Mouse (Mus musculus) liver, embryonic 12.5 days (tissue): ENCODE data around the gene Ttc7b. TPM values are rescaled to one million over a fixed set of nuclear protein-coding genes. Genes with fewer than 3 reads are reported as not detected.

ENCODE experiments used
- ATAC-seq: fragments of 200-750 bp; cut with Nextera tagmentation; 2 replicates; pipeline ENCODE4 v1.8.0; 2017; ENCODE audit warnings: moderate number of reproducible peaks, mild to moderate bottlenecking, moderate library complexity
- H3K27ac ChIP-seq: fragments of 300-500 bp; sonication (generic); 2 replicates; pipeline ENCODE4 v1.5.1; 2016; ENCODE audit warnings: mild to moderate bottlenecking
- H3K27me3 ChIP-seq: fragments of 300-500 bp; sonication (generic); replicated peaks from 2 replicates; pipeline ENCODE4 v1.6.1; 2016; ENCODE audit warnings: mild to moderate bottlenecking, moderate library complexity
- H3K36me3 ChIP-seq: fragments of 300-500 bp; sonication (generic); 2 replicates; pipeline ENCODE4 v1.6.1; 2016; ENCODE audit warnings: mild to moderate bottlenecking, moderate library complexity
- H3K4me1 ChIP-seq: fragments of 300-500 bp; sonication (generic); 2 replicates; pipeline ENCODE4 v1.6.1; 2016
- H3K4me2 ChIP-seq: fragments of 300-500 bp; sonication (generic); 2 replicates; pipeline ENCODE4 v1.6.1; 2016; ENCODE audit warnings: mild to moderate bottlenecking, moderate library complexity
- H3K4me3 ChIP-seq: fragments of 300-500 bp; sonication (generic); 2 replicates; pipeline ENCODE4 v1.5.1; 2016; ENCODE audit warnings: mild to moderate bottlenecking, moderate library complexity
- H3K9ac ChIP-seq: fragments of 300-500 bp; sonication (generic); 2 replicates; pipeline ENCODE4 v1.6.1; 2016; ENCODE audit warnings: mild to moderate bottlenecking, moderate library complexity
- H3K9me3 ChIP-seq: fragments of 300-500 bp; sonication (generic); replicated peaks from 2 replicates; pipeline ENCODE4 v1.6.1; 2016; ENCODE audit warnings: mild to moderate bottlenecking, moderate library complexity
- whole genome bisulfite sequencing: fragments of 180-500 bp; shearing (Covaris S2); methylation state at CpG from one replicate; pipeline ENCODE4 v1.1.7; 2016; ENCODE audit not compliant: insufficient replicate concordance; 5-methylcytosine and 5-hydroxymethylcytosine counted together
- polyA plus RNA-seq: library from polyadenylated mRNA; unstranded; fragments of >200 nt; fragmentation: Nextera tagmentation; extraction: Ambion mirVana; gene quantifications from 2 replicates; pipeline ENCODE4 v1.2.1, GENCODE M21; 2016

Gene Ttc7b
- polyA plus RNA-seq, 1 experiment from 2014 or later, result 2.2 TPM

DNA sequence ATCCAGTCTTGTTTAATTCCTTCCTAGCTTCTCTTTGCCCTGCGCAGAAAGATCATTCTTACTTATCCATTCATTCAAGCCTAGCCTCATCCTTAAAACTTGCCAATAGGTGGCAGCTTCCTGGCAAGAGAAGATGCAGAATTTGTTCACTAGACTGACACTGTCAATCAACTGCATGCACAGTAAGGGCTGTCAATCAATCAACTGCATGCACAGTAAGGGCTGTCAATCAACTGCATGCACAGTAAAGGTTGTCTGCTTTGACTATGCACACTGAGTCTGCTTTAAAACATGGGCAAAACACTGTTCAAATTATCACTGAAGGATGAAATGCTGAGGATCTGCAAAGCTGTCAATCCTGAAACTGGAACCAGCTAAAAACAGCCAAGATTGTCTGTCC is 37.6 kb downstream of the Ttc7b start:
- H3K4me2 ChIP-seq, result no peak overlapping the region
- no peak overlapping the region for H3K4me3 ChIP-seq
- no peaks in the 10 kb centered on the region for H3K27me3 ChIP-seq
- no peaks in the 10 kb centered on the region for H3K36me3 ChIP-seq
- no peaks in the 10 kb centered on the region for H3K9me3 ChIP-seq
- ATAC-seq, result no peak
- H3K27ac ChIP-seq, result no peak overlapping the region
- 86% methylated on average over 1 of the region's 1 CpGs for WGBS
- no peak overlapping the region for H3K9ac ChIP-seq
- H3K4me1 ChIP-seq, result peaks cover 10% of the 10 kb centered on the region

- Histone ChIP-seq H3K4me2 (no peak overlapping the region), H3K4me3 (no peak overlapping the region), H3K9ac (no peak overlapping the region), H3K27me3 (no peaks in the 10 kb centered on the region), H3K9me3 (no peaks in the 10 kb centered on the region), H3K4me1 (peaks cover 10% of the 10 kb centered on the region), H3K27ac (no peak overlapping the region), H3K36me3 (no peaks in the 10 kb centered on the region)
- WGBS, result 70% methylated on average over 7 of the region's 7 CpGs
- no peak for ATAC-seq
These were observed 38.4 kb downstream of the Ttc7b start for GRCm38 (mm10) chr12:100482255-100482654.

- H3K9ac ChIP-seq, result no peak overlapping the region
- H3K27me3 ChIP-seq, result no peaks in the 10 kb centered on the region
- peaks cover 10% of the 10 kb centered on the region for H3K4me1 ChIP-seq
- no peaks in the 10 kb centered on the region for H3K36me3 ChIP-seq
- H3K27ac ChIP-seq, result no peak overlapping the region
- no peak for ATAC-seq
- no peak overlapping the region for H3K4me3 ChIP-seq
- no peak overlapping the region for H3K4me2 ChIP-seq
- no peaks in the 10 kb centered on the region for H3K9me3 ChIP-seq
- 73% methylated on average over 8 of the region's 8 CpGs for WGBS
These were observed 39.1 kb downstream of the Ttc7b start for GRCm38 (mm10) chr12:100481443-100482026.

DNA sequence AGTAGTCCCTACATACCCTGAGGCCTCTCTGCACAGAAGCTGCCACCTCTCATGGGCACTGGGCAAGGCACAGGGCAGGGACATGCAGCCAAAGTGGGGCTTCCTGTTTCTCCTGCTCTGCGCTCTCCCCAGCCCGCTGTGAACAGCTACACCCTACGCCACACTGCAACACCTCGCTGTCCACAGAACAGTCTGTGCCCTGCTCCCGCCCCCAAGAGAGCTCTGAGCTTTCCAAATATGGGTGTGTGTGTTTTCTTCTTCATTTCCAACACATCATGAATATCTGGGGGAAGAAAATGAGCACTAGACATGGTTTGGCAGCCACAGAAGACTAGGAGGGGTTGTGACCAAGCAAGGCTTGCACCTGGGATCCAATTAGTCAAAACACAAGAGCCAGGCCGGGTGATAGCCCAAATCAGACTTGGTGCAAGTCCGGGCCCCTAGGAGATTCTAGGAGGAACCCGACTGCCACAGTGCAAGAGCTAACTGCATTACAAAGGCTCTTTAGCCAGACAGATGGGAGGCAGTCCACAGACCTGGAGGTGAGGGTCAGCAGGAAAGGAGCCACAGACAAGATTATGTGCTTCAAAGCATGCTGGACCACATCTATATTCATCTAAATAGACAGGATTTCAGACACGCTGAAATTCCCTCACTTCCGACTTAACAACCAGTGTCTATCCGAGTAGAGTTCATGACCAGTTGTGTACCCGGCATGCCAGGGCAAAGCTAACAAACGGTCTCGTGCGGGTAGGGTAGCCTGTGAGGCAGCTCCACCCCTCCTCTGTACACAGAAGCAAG is 39.8 kb downstream of the Ttc7b start:
- Histone ChIP-seq H3K4me1 (peaks cover 14% of the 10 kb centered on the region), H3K36me3 (no peaks in the 10 kb centered on the region), H3K4me3 (no peak overlapping the region), H3K27me3 (no peaks in the 10 kb centered on the region), H3K27ac (no peak overlapping the region), H3K4me2 (no peak overlapping the region), H3K9ac (no peak overlapping the region), H3K9me3 (no peaks in the 10 kb centered on the region)
- 75% methylated on average over 15 of the region's 15 CpGs for WGBS
- 0 out of 2 replicates have a peak, but pooled peaks have one; percentile 14 for ATAC-seq

- Histone ChIP-seq H3K4me3 (no peak overlapping the region), H3K9ac (no peak overlapping the region), H3K27me3 (no peaks in the 10 kb centered on the region), H3K36me3 (no peaks in the 10 kb centered on the region), H3K9me3 (no peaks in the 10 kb centered on the region), H3K4me1 (peaks cover 16% of the 10 kb centered on the region), H3K27ac (no peak overlapping the region), H3K4me2 (no peak overlapping the region)
- 0 out of 2 replicates have a peak, but pooled peaks have one; percentile 36 for ATAC-seq
- WGBS, result 40% methylated on average over 7 of the region's 7 CpGs
These were observed 40.6 kb downstream of the Ttc7b start for GRCm38 (mm10) chr12:100479892-100480621.

DNA sequence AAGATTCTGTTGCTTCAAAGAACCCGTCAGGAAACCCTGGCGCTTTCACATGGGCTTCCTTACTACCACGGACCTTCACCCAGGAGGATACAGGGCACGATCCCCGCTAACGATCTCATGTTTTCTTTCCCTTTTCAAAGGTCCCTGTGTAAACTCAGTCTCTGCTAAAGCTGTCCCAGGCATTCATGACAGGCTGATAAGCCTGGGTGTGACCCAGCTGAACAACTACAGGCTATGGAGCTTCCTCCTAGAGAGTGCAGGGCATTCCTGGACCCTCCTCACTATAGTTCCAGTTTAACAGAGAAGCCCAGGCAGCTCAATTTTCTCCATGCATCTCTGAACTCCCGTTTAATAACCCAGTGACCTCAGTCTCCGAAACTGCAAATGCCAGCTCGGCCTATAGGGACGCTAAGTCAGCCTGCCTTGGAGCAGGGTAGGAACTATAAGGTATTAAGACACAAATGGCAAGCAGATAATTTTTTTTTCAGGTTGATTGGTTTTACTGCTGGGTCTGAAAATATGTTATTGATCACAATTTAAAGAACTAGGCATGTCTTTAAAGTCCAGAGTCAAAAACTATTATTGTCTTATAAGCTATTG is 41.3 kb downstream of the Ttc7b start:
- 0 out of 2 replicates have a peak, but pooled peaks have one; percentile 31 for ATAC-seq

GRCm38 (mm10) chr12:100478615-100479014 is 42.0 kb downstream of the Ttc7b start:
- 71% methylated on average over 6 of the region's 6 CpGs for WGBS
- Histone ChIP-seq H3K4me2 (no peak overlapping the region), H3K27ac (no peak overlapping the region)

More for the DNA sequence above, 41.3 kb downstream of the Ttc7b start:
- Histone ChIP-seq H3K9ac (no peak overlapping the region), H3K27me3 (no peaks in the 10 kb centered on the region), H3K36me3 (no peaks in the 10 kb centered on the region), H3K9me3 (no peaks in the 10 kb centered on the region), H3K27ac (no peak overlapping the region), H3K4me3 (no peak overlapping the region), H3K4me2 (0 out of 2 replicates have a peak overlapping the region, but pooled peaks have one; percentile 6), H3K4me1 (peaks cover 16% of the 10 kb centered on the region)
- WGBS, result 70% methylated on average over 10 of the region's 10 CpGs

GRCm38 (mm10) chr12:100478151-100478550 is 42.5 kb downstream of the Ttc7b start:
- 67% methylated on average over 6 of the region's 6 CpGs for WGBS
- no peak overlapping the region for H3K4me2 ChIP-seq
- no peaks in the 10 kb centered on the region for H3K36me3 ChIP-seq
- H3K27ac ChIP-seq, result no peak overlapping the region
- H3K4me3 ChIP-seq, result no peak overlapping the region
- H3K27me3 ChIP-seq, result no peaks in the 10 kb centered on the region
- no peaks in the 10 kb centered on the region for H3K9me3 ChIP-seq
- peaks cover 16% of the 10 kb centered on the region for H3K4me1 ChIP-seq
- no peak overlapping the region for H3K9ac ChIP-seq
- ATAC-seq, result no peak

More at GRCm38 (mm10) chr12:100478615-100479014, 42.0 kb downstream of the Ttc7b start:
- no peak overlapping the region for H3K9ac ChIP-seq
- no peak overlapping the region for H3K4me3 ChIP-seq
- peaks cover 16% of the 10 kb centered on the region for H3K4me1 ChIP-seq
- ATAC-seq, result no peak
- no peaks in the 10 kb centered on the region for H3K36me3 ChIP-seq
- no peaks in the 10 kb centered on the region for H3K9me3 ChIP-seq
- H3K27me3 ChIP-seq, result no peaks in the 10 kb centered on the region

- H3K4me2 ChIP-seq, result no peak overlapping the region
- H3K36me3 ChIP-seq, result no peaks in the 10 kb centered on the region
- H3K9ac ChIP-seq, result no peak overlapping the region
- H3K9me3 ChIP-seq, result no peaks in the 10 kb centered on the region
- H3K27me3 ChIP-seq, result no peaks in the 10 kb centered on the region
- H3K27ac ChIP-seq, result no peak overlapping the region
- ATAC-seq, result no peak
- H3K4me1 ChIP-seq, result peaks cover 16% of the 10 kb centered on the region
- WGBS, result 74% methylated on average over 6 of the region's 6 CpGs
- no peak overlapping the region for H3K4me3 ChIP-seq
These were observed 43.2 kb downstream of the Ttc7b start for GRCm38 (mm10) chr12:100477474-100477873.

GRCm38 (mm10) chr12:100476351-100476750 is 44.3 kb downstream of the Ttc7b start:
- Histone ChIP-seq H3K9me3 (no peaks in the 10 kb centered on the region), H3K4me2 (no peak overlapping the region), H3K4me1 (peaks cover 16% of the 10 kb centered on the region), H3K27me3 (no peaks in the 10 kb centered on the region), H3K9ac (no peak overlapping the region), H3K36me3 (no peaks in the 10 kb centered on the region), H3K27ac (no peak overlapping the region), H3K4me3 (no peak overlapping the region)
- no peak for ATAC-seq

GRCm38 (mm10) chr12:100475489-100475888 is 45.1 kb downstream of the Ttc7b start:
- Histone ChIP-seq H3K4me1 (peaks cover 15% of the 10 kb centered on the region), H3K36me3 (no peaks in the 10 kb centered on the region), H3K9ac (no peak overlapping the region), H3K4me3 (no peak overlapping the region), H3K27ac (no peak overlapping the region), H3K4me2 (no peak overlapping the region), H3K27me3 (no peaks in the 10 kb centered on the region), H3K9me3 (no peaks in the 10 kb centered on the region)
- 49% methylated on average over 3 of the region's 3 CpGs for WGBS
- ATAC-seq, result peak; percentile 27; the same call in 1 of the 2 replicates
